Mouse (Mus musculus): ENCODE measurements around the gene Dmrta2. TPM values are rescaled to one million over a fixed set of nuclear protein-coding genes. Genes with fewer than 3 reads are reported as not detected.

The Dmrta2 gene
- total RNA-seq (2021) (under 1 TPM in 1 of 2 experiments, not detected in 1; 0.09 TPM), polyA plus RNA-seq (2012; rRNA removed) (0.04 TPM in 1 of 2 replicates, not detected in the other)
- long read RNA-seq = 0 reads

GRCm38 (mm10) chr4:109977148-109978067 is at the start of gene Dmrta2:
Gene Dmrta2, plus strand, starts transcription at chr4:109978053.
- Histone ChIP-seq H3K36me3 (ENCODE audit: control insufficient read depth, insufficient read depth, low read length) (no peaks in the 10 kb centered on the region), H3K4me3 (peak within 1 kb of the TSS; percentile 38), H3K4me1 (ENCODE audit: control insufficient read depth, insufficient read depth, low read length) (no peaks in the 10 kb centered on the region), H3K27ac (no peak within 1 kb of the TSS), H3K27me3 (ENCODE audit: control insufficient read depth, insufficient read depth, low read length) (peaks cover 61% of the 10 kb centered on the region), H3K9ac (ENCODE audit: low read depth, low read length) (no peak within 1 kb of the TSS), H3K79me2 (replicated peaks; ENCODE audit: control insufficient read depth, insufficient read depth, low read length) (no peaks in the 10 kb centered on the region)
- DNase-seq = peak in 1 of 2 experiments; percentile 31
- intact Hi-C loops (cut with DNase I) = no loop called here
- 1% methylated on average over 64 of the region's 64 CpGs for WGBS
- TF ChIP-seq CTCF (IDR thresholded peaks at IDR 0.05) (no peak), POLR2A (IDR thresholded peaks at IDR 0.05; ENCODE audit: insufficient read depth, low read depth, low read length) (no peak), EP300 (IDR thresholded peaks at IDR 0.05; ENCODE audit: insufficient read depth, low read depth, low read length) (no peak)

GRCm38 (mm10) chr4:109929058-109929457 is 48.8 kb upstream of the Dmrta2 start:
- DNase-seq = no peak
- Histone ChIP-seq H3K27ac (no peak overlapping the region), H3K4me3 (no peak overlapping the region), H3K4me1 (ENCODE audit: control insufficient read depth, insufficient read depth, low read length) (no peaks in the 10 kb centered on the region), H3K9ac (ENCODE audit: low read depth, low read length) (no peak overlapping the region), H3K79me2 (replicated peaks; ENCODE audit: control insufficient read depth, insufficient read depth, low read length) (no peaks in the 10 kb centered on the region), H3K36me3 (ENCODE audit: control insufficient read depth, insufficient read depth, low read length) (no peaks in the 10 kb centered on the region), H3K27me3 (ENCODE audit: control insufficient read depth, insufficient read depth, low read length) (no peaks in the 10 kb centered on the region)
- WGBS = 100% methylated on average over 1 of the region's 1 CpGs
- TF ChIP-seq EP300 (IDR thresholded peaks at IDR 0.05; ENCODE audit: insufficient read depth, low read depth, low read length) (no peak), POLR2A (IDR thresholded peaks at IDR 0.05; ENCODE audit: insufficient read depth, low read depth, low read length) (no peak), CTCF (IDR thresholded peaks at IDR 0.05) (no peak)
- intact Hi-C loops (cut with DNase I) = no loop called here

- intact Hi-C loops (cut with DNase I) = no loop called here
- Histone ChIP-seq H3K4me1 (ENCODE audit: control insufficient read depth, insufficient read depth, low read length) (no peaks in the 10 kb centered on the region), H3K9ac (ENCODE audit: low read depth, low read length) (no peak overlapping the region), H3K36me3 (ENCODE audit: control insufficient read depth, insufficient read depth, low read length) (no peaks in the 10 kb centered on the region), H3K27me3 (ENCODE audit: control insufficient read depth, insufficient read depth, low read length) (no peaks in the 10 kb centered on the region), H3K4me3 (no peak overlapping the region), H3K27ac (no peak overlapping the region), H3K79me2 (replicated peaks; ENCODE audit: control insufficient read depth, insufficient read depth, low read length) (no peaks in the 10 kb centered on the region)
- no peak for DNase-seq
- no peak for TF ChIP-seq EP300 (IDR thresholded peaks at IDR 0.05; ENCODE audit: insufficient read depth, low read depth, low read length)
- TF ChIP-seq CTCF (IDR thresholded peaks at IDR 0.05) = peak; percentile 48
- 93% methylated on average over 1 of the region's 1 CpGs for WGBS
Measured at GRCm38 (mm10) chr4:109930445-109930844, 47.4 kb upstream of the Dmrta2 start.

- intact Hi-C loops (cut with DNase I) = no loop called here
- 0 out of 2 replicates have a peak, but pooled peaks cover 1% of the 10 kb centered on the region for H3K36me3 ChIP-seq (ENCODE audit: control insufficient read depth, insufficient read depth, low read length)
- 90% methylated on average over 1 of the region's 1 CpGs for WGBS
Measured at GRCm38 (mm10) chr4:109930935-109931334, 46.9 kb upstream of the Dmrta2 start.

GRCm38 (mm10) chr4:109936557-109936956 is 41.3 kb upstream of the Dmrta2 start:
- no peaks in the 10 kb centered on the region for H3K27me3 ChIP-seq (ENCODE audit: control insufficient read depth, insufficient read depth, low read length)
- WGBS = 93% methylated on average over 3 of the region's 3 CpGs
- intact Hi-C loops (cut with DNase I) = no loop called here
- no peak for DNase-seq
- no peaks in the 10 kb centered on the region for H3K79me2 ChIP-seq (replicated peaks; ENCODE audit: control insufficient read depth, insufficient read depth, low read length)
- H3K36me3 ChIP-seq (ENCODE audit: control insufficient read depth, insufficient read depth, low read length) = peaks cover 4% of the 10 kb centered on the region; the same call in 1 of the 2 replicates
- H3K4me1 ChIP-seq (ENCODE audit: control insufficient read depth, insufficient read depth, low read length) = no peaks in the 10 kb centered on the region
- H3K9ac ChIP-seq (ENCODE audit: low read depth, low read length) = no peak overlapping the region
- H3K4me3 ChIP-seq = no peak overlapping the region
- no peak overlapping the region for H3K27ac ChIP-seq
- TF ChIP-seq CTCF (IDR thresholded peaks at IDR 0.05) (no peak), POLR2A (IDR thresholded peaks at IDR 0.05; ENCODE audit: insufficient read depth, low read depth, low read length) (no peak), EP300 (IDR thresholded peaks at IDR 0.05; ENCODE audit: insufficient read depth, low read depth, low read length) (no peak)

More at GRCm38 (mm10) chr4:109930935-109931334, 46.9 kb upstream of the Dmrta2 start:
- H3K79me2 ChIP-seq (replicated peaks; ENCODE audit: control insufficient read depth, insufficient read depth, low read length) = no peaks in the 10 kb centered on the region
- H3K27ac ChIP-seq = no peak overlapping the region
- no peak for TF ChIP-seq EP300 (IDR thresholded peaks at IDR 0.05; ENCODE audit: insufficient read depth, low read depth, low read length)
- H3K4me1 ChIP-seq (ENCODE audit: control insufficient read depth, insufficient read depth, low read length) = no peaks in the 10 kb centered on the region
- H3K9ac ChIP-seq (ENCODE audit: low read depth, low read length) = no peak overlapping the region
- H3K4me3 ChIP-seq = no peak overlapping the region
- no peak for DNase-seq
- no peaks in the 10 kb centered on the region for H3K27me3 ChIP-seq (ENCODE audit: control insufficient read depth, insufficient read depth, low read length)

- H3K36me3 ChIP-seq (ENCODE audit: control insufficient read depth, insufficient read depth, low read length) = peaks cover 4% of the 10 kb centered on the region; the same call in 1 of the 2 replicates
- no peak overlapping the region for H3K27ac ChIP-seq
- intact Hi-C loops (cut with DNase I) = no loop called here
- no peaks in the 10 kb centered on the region for H3K4me1 ChIP-seq (ENCODE audit: control insufficient read depth, insufficient read depth, low read length)
- TF ChIP-seq CTCF (IDR thresholded peaks at IDR 0.05) (no peak), POLR2A (IDR thresholded peaks at IDR 0.05; ENCODE audit: insufficient read depth, low read depth, low read length) (no peak), EP300 (IDR thresholded peaks at IDR 0.05; ENCODE audit: insufficient read depth, low read depth, low read length) (no peak)
- H3K79me2 ChIP-seq (replicated peaks; ENCODE audit: control insufficient read depth, insufficient read depth, low read length) = no peaks in the 10 kb centered on the region
- DNase-seq = no peak
- H3K9ac ChIP-seq (ENCODE audit: low read depth, low read length) = no peak overlapping the region
- H3K27me3 ChIP-seq (ENCODE audit: control insufficient read depth, insufficient read depth, low read length) = no peaks in the 10 kb centered on the region
- no peak overlapping the region for H3K4me3 ChIP-seq
Measured at GRCm38 (mm10) chr4:109939291-109939690, 38.6 kb upstream of the Dmrta2 start.

Measured in heart, adult 2 months (tissue).